Mouse (Mus musculus) ES-E14 (cell line): ENCODE results near the gene Lnx1. TPM values are rescaled to one million over a fixed set of nuclear protein-coding genes. Genes with fewer than 3 reads are reported as not detected.

Experiments used
- DNase-seq: peaks from one replicate; pipeline ENCODE4 v3.0.0-alpha.2; 2013; ENCODE audit warnings: low read depth, low spot score
- H3K27ac ChIP-seq: 2 replicates; pipeline ENCODE4 v1.5.1; 2012; ENCODE audit warnings: low read depth, mild to moderate bottlenecking, low read length, moderate library complexity, mixed read lengths; ENCODE audit not compliant: poor library complexity, insufficient read depth, severe bottlenecking
- H3K36me3 ChIP-seq: 2 replicates; pipeline ENCODE4 v1.6.1; 2012; ENCODE audit warnings: mild to moderate bottlenecking, low read length, moderate library complexity, mixed read lengths; ENCODE audit not compliant: control insufficient read depth, poor library complexity, insufficient read depth, severe bottlenecking
- H3K4me1 ChIP-seq, 2 experiments: fragments of 150-350 bp in 1 of 2; sonication (generic) in 1 of 2; 2 replicates each; pipeline ENCODE4 v1.6.1; 2012; ENCODE audit warnings: low read length in 2 of 2, mild to moderate bottlenecking in 1 of 2, mixed read lengths in 1 of 2; ENCODE audit not compliant: control insufficient read depth in 2 of 2, insufficient read depth in 2 of 2, poor library complexity in 1 of 2
- H3K4me3 ChIP-seq, 2 experiments: fragments of 150-350 bp in 1 of 2; sonication (generic) in 1 of 2; 2 replicates each; pipeline ENCODE4 v1.5.1; 2012; ENCODE audit warnings: low read length in 2 of 2, low read depth in 1 of 2, mild to moderate bottlenecking in 1 of 2, mixed read lengths in 1 of 2; ENCODE audit not compliant: insufficient read depth in 1 of 2, poor library complexity in 1 of 2, severe bottlenecking in 1 of 2
- H3K9ac ChIP-seq: 2 replicates; pipeline ENCODE4 v1.6.1; 2012; ENCODE audit warnings: low read depth, mild to moderate bottlenecking, low read length, mixed read lengths; ENCODE audit not compliant: poor library complexity, insufficient read depth, severe bottlenecking
- H3K9me3 ChIP-seq: fragments of 150-350 bp; sonication (generic); 2 replicates; pipeline ENCODE4 v1.6.1; 2012; ENCODE audit warnings: low read depth, mild to moderate bottlenecking, low read length; ENCODE audit not compliant: control insufficient read depth, insufficient read depth
- CHD2 ChIP-seq: IDR thresholded peaks from 2 replicates; pipeline ENCODE4 v1.6.1; 2014; ENCODE audit warnings: mild to moderate bottlenecking, low read depth, low read length, inconsistent platforms
- HCFC1 ChIP-seq: IDR thresholded peaks from 2 replicates; pipeline ENCODE4 v1.6.1; 2012; ENCODE audit warnings: low read length, inconsistent platforms, borderline replicate concordance; ENCODE audit not compliant: insufficient read depth
- MAFK ChIP-seq: IDR thresholded peaks from 2 replicates; pipeline ENCODE4 v1.6.1; 2014; ENCODE audit warnings: mild to moderate bottlenecking, low read depth, low read length, inconsistent platforms; ENCODE audit not compliant: insufficient read depth
- ZC3H11A ChIP-seq: IDR thresholded peaks from 2 replicates; pipeline ENCODE4 v1.6.1; 2012; ENCODE audit warnings: low read depth, mild to moderate bottlenecking, inconsistent platforms, low read length, borderline replicate concordance
- ZNF384 ChIP-seq: IDR thresholded peaks from 2 replicates; pipeline ENCODE4 v1.6.1; 2012; ENCODE audit warnings: low read depth, low read length, inconsistent platforms
- in situ Hi-C, 2 experiments: fragments of 600-800 bp; cut with MboI; formaldehyde crosslinking; loops; one replicate each; pipeline ENCODE4 v1.15.1; 2025; ENCODE audit warnings: low sequenced_read_pairs in 2 of 2, inconsistent platforms in 1 of 2; ENCODE audit not compliant: unreplicated experiment in 2 of 2
- total RNA-seq: library from RNA; depleted of rRNA; stranded (reverse); fragments of 300-350 nt; gene quantifications from 2 replicates; pipeline ENCODE4 v1.2.3, GENCODE M21; 2012

Gene Lnx1
- total RNA-seq, 1 experiment: 0.71 TPM

GRCm38 (mm10) chr5:74668956-74669355 lies 33.8 kb downstream of the Lnx1 start:
- no peaks in the 10 kb centered on the region for H3K9me3 ChIP-seq
- H3K27ac ChIP-seq: no peak overlapping the region
- no peak overlapping the region for H3K4me3 ChIP-seq
- in situ Hi-C loops: no loop called here
- no peaks in the 10 kb centered on the region for H3K4me1 ChIP-seq
- TF ChIP-seq MAFK: no peak
- TF ChIP-seq ZNF384: no peak
- no peak for DNase-seq
- no peak overlapping the region for H3K9ac ChIP-seq
- H3K36me3 ChIP-seq: no peaks in the 10 kb centered on the region

DNA sequence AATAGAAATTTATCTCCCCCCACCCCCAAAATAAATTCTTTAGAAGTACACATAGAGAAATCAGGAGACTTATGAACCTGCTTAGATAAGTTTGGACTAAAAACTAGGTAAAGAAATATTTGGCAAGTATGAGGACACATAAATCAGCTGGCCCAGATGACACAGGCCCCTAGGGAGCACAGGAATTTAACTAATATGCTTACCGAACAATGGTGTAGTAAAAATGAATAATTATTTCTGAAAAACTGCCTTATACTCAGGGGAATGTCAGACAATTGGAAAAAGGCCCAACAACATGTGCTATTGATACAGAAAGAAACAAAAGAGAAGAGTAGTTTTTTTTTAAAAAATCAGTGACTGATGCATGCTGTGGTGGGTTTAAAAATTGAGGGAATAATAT lies 40.1 kb downstream of the Lnx1 start:
- H3K36me3 ChIP-seq: no peaks in the 10 kb centered on the region
- H3K27ac ChIP-seq: no peak overlapping the region
- no peak overlapping the region for H3K4me3 ChIP-seq
- H3K4me1 ChIP-seq: no peaks in the 10 kb centered on the region
- no peaks in the 10 kb centered on the region for H3K9me3 ChIP-seq
- no peak overlapping the region for H3K9ac ChIP-seq
- TF ChIP-seq HCFC1: no peak
- TF ChIP-seq ZC3H11A: no peak
- TF ChIP-seq MAFK: no peak
- no peak for TF ChIP-seq CHD2
- no peak for TF ChIP-seq ZNF384
- in situ Hi-C loops: no loop called here
- DNase-seq: no peak

DNA sequence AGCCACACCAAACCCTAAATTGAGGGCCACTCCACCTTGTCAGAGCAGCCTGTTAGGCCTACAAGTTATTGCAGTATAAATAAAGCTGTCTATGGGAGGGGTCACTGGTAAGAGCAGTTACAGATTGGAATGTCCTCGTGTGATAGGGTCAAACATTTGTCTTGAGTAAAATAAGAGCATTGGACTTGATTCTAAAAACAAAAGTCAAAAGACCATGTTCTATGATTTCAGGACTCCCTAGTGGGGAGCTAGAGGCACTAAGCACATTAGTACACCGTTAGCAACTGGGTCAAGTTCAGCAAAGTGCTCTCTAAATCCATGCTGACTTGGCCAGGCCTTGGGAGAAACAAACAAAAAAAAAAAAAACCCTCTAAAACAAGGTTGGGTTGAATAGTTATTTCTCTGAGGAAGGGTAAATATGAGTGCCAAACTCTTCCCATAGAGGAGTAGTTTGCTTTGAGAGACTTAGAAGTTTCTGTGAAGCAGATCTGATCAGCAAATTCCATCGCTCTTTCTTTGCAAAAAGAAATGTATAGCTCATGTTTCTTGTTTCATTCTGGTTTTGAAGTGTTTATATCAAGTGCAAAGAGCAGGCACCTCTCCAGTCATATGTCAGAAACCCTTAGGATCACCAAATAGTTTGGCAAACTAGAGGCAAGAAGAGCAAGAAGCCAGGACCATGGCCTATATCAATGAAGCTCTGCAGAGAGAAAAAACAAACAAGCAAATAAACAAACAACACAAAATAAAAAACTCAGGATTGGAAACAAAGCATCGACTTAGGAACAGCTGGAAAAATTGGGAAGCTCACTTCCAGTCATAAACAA lies 40.8 kb downstream of the Lnx1 start:
- no peak for TF ChIP-seq CHD2
- TF ChIP-seq MAFK: no peak
- TF ChIP-seq HCFC1: no peak
- no peak for TF ChIP-seq ZNF384
- no peak for TF ChIP-seq ZC3H11A
- in situ Hi-C loops: no loop called here
- H3K4me1 ChIP-seq: no peaks in the 10 kb centered on the region
- no peak for DNase-seq
- no peaks in the 10 kb centered on the region for H3K36me3 ChIP-seq
- no peak overlapping the region for H3K27ac ChIP-seq
- no peak overlapping the region for H3K4me3 ChIP-seq
- H3K9me3 ChIP-seq: no peaks in the 10 kb centered on the region
- H3K9ac ChIP-seq: no peak overlapping the region

- DNase-seq: no peak
- H3K4me3 ChIP-seq: no peak overlapping the region
- in situ Hi-C loops: no loop called here
- no peaks in the 10 kb centered on the region for H3K36me3 ChIP-seq
- TF ChIP-seq MAFK: no peak
- no peak for TF ChIP-seq ZC3H11A
- TF ChIP-seq ZNF384: no peak
- TF ChIP-seq HCFC1: no peak
- no peak for TF ChIP-seq CHD2
- no peak overlapping the region for H3K9ac ChIP-seq
- H3K4me1 ChIP-seq: no peaks in the 10 kb centered on the region
- no peak overlapping the region for H3K27ac ChIP-seq
- H3K9me3 ChIP-seq: no peaks in the 10 kb centered on the region
Measured at GRCm38 (mm10) chr5:74659856-74660255, 42.9 kb downstream of the Lnx1 start.

GRCm38 (mm10) chr5:74659281-74659680 lies 43.4 kb downstream of the Lnx1 start:
- in situ Hi-C loops: no loop called here

More at GRCm38 (mm10) chr5:74659281-74659680, 43.4 kb downstream of the Lnx1 start:
- Histone ChIP-seq H3K9ac (no peak overlapping the region), H3K9me3 (no peaks in the 10 kb centered on the region), H3K27ac (no peak overlapping the region), H3K4me3 (no peak overlapping the region), H3K36me3 (no peaks in the 10 kb centered on the region), H3K4me1 (no peaks in the 10 kb centered on the region)
- TF ChIP-seq ZC3H11A (no peak), ZNF384 (no peak), HCFC1 (no peak), CHD2 (no peak), MAFK (no peak)
- DNase-seq: no peak
